Mouse (Mus musculus) G1E-ER4 (cell line): ENCODE results near the gene Art4. TPM values are rescaled to one million over a fixed set of nuclear protein-coding genes. Genes with fewer than 3 reads are reported as not detected.

Experiments used
- GATA1 ChIP-seq: IDR thresholded peaks from one replicate; pipeline ENCODE4 v1.8.0; 2012; ENCODE audit warnings: low read length, inconsistent platforms
- polyA plus RNA-seq: library from polyadenylated mRNA; stranded (reverse); fragments of >175 nt; gene quantifications from 2 replicates; pipeline ENCODE4 v1.2.3, GENCODE M21; 2012

Art4 gene
- polyA plus RNA-seq, 1 experiment, result 1.4 TPM

DNA sequence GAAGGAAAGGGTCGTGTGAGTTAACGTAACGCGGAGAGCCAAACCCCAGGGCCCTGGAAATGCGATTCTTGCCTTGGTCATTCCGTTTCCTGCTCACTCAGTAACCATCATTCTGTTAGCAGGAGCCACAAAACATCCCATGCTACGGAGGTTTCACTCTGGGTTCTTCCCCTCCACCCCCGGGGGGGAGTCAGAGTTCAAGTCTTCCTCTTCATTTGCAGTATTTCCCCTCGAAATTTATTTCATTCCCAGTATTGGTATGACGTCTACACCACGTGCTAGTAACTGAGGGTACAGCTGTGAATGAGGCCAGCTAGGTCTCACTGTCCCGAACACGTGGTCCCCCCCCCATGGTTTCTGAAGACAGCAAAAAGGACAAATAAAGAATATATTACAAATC, 47.9 kb downstream of the Art4 start:
- TF ChIP-seq GATA1, result no peak

DNA sequence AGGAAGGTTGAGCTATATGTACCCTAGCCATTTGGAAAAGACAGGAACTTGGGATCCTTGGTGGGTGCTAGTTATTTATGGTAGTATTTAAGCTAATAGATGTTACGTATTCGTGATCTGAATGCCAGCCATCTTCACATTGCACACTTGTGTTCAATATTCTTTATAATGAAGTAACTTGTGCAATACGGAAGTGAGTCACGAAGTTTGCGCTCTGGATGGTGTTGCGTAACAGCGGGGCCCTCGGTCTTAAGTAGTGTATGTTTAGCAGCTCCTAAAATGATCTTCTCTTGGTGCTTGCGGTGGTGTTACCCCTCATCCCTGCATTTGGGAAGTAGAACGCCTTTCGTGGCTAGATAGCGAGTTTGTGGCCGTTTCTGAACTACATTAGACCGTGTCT, 48.5 kb downstream of the Art4 start:
- TF ChIP-seq GATA1, result no peak

DNA sequence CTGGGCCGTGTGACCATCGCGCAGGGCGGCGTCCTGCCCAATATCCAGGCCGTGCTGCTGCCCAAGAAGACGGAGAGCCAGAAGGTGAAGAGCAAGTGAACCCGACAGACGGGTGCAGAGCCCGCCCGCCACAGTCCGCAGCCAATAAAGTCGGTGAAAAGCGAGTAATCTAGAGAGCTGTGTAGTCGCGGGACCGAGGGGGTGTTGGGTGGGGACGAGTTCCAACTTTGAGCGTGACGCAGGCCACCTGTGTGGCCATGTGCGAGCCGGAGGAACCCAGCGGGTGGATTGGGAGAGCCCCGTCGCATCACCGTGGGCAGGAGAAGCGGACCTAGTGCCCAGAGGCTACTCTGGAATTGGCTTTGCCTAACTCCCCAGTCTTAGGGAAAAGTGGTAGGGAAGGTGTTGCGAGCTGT, 48.9 kb downstream of the Art4 start:
- TF ChIP-seq GATA1, result no peak

DNA sequence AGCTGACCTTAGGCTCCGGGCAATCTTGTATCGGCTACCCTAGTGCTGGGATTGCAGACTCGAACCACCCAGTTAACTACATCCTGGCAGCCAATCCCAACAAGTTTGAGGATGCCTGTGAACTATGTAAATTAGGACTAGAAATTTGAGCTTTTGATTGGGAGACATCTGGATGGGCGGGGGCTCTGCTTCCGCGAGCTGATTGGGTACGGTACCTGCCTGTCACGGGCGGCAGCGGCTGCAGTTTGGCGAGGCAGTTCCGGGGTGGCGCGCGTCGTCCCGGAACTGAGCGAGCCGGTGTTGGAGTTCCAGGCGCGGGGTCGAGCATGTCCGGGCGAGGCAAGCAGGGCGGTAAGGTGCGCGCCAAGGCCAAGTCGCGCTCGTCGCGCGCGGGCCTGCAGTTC, 49.5 kb downstream of the Art4 start, which contains the start of gene H2afj:
Gene H2afj (plus strand): TSS at position 231 of the 404 bp plus-strand sequence.
- no peak for TF ChIP-seq GATA1

DNA sequence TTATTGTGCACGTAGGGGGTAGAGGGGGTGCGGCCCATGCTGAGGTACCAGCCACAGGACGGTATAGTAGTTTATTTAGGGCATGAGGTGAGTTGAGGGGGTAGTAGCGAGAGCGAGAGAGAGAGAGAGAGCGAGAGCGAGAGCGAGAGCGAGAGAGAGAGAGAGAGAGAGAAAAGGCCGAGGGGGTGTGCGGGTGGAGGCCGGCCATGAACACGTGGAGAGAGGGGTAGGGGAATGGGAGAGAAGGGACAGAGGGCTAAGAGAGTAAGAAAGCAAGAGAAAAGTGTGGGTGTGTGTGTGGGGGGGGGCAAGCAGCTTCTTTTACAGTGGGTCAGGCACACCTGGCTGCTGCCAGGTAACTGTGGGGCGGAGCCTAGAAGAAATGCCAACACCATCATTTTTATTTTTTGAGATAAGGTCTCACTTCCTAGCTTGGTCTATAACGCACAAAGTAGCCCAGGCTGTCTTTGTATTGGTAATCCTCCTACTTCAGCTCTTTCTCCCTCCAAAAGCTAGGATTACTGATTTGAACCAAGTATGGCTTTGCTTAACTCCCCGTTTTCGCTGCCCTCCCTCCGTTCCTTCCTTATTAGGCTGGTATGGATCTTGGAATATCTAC, 50.0 kb downstream of the Art4 start:
- TF ChIP-seq GATA1, result no peak

DNA sequence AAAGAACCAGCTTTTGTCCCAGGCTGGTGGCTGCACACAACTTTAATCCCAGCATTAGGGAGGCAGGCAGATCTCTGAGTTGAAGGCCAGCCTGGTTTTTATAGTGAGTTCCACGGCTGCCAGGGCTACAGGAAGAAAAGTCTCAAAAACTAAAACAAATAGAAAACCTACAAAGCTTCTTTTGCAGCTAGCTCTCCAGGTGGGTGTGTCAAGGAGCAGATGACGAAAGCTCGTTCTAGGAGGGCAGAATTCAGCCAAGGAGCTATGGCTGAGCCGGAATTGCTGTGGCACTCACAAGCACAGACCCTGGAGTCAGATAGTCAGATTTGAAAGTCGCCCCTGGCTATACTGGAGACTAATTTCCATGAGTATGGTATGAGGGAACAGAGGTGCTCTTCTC, 50.7 kb downstream of the Art4 start:
- no peak for TF ChIP-seq GATA1

DNA sequence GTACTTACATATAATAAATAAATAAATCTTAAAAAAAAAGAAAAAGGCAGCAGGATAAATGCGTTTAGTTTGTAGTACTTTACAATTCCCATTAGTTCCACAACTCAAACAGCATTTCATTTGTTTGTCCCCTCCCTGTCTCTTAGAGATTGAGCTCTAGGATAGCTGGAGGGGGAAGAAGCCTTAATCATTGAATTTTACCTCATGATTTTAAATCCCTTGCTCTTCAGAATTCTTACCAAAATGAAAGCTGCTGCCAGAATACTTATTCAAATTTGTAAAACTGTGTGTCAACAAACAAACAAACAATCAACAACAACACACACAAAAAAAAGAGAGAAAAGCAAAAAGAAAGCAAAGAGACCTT, 52.1 kb downstream of the Art4 start:
- TF ChIP-seq GATA1, result no peak

DNA sequence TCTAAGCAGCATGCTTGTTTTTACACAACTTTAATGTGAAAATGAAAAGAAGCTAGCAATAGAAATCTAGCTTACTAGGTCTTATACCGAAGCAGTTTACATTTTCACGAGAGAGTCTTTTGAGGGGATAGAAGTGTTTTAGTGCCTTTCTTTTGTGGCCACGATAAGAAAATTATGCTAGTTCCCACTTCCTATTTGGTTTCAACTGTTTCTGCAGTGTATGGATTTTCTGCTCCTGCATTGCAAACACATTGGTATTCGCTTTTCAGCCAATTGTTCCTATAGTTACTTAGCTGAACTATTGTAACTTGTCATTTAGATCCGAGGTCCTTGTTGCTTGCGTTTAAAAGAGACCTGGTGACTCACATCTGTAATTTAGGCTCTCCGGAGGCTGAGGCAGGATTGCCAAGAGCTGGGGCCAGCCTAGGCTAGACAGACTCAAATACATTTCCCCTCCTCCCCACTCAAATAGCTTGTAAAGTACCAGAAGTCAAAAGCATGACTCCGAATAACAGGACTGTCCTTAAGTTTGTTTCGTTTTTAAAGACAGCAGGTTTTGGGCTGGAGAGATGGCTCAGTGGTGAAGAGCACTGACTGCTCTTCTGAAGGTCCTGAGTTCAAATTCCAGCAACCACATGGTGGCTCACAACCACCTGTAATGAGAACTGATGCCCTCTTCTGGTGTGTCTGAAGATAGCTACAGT, 52.7 kb downstream of the Art4 start:
- no peak for TF ChIP-seq GATA1

DNA sequence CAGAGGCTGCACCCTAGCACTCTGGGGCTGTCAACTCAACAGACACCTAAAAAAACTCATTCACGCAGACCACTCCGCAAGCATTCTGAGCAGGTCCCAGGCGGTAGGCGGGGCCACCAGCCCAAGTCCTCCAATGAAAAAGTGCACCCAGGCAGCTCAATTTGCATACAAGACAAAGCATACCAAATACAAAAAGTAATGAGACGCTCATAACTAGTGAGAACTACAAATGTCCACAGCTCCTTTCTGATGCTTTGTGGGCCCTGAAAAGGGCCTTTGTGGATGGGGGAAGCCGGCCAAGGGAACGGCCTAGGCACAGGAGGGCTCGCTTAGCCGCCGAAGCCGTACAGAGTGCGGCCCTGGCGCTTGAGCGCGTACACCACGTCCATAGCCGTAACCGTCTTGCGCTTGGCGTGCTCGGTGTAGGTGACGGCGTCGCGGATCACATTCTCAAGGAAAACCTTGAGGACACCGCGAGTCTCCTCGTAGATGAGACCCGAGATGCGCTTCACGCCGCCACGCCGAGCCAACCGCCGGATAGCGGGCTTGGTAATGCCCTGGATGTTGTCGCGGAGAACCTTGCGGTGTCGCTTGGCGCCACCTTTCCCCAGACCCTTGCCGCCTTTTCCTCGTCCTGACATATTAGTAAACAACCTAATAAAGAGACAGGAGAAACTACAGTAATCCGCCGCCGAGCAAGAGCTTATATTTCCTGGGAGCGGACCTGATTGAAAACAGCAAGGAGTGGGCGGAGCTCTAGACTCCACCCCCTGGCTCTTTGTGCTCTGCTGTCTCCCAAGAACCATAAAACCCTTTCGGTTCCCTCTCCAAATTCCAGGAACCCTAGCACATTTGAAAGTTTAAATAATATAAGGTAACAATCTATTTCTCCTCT, 53.5 kb downstream of the Art4 start, which contains the start of gene Hist4h4:
Gene Hist4h4 (minus strand): TSS at position 677 of the 895 bp plus-strand sequence.
- no peak for TF ChIP-seq GATA1

DNA sequence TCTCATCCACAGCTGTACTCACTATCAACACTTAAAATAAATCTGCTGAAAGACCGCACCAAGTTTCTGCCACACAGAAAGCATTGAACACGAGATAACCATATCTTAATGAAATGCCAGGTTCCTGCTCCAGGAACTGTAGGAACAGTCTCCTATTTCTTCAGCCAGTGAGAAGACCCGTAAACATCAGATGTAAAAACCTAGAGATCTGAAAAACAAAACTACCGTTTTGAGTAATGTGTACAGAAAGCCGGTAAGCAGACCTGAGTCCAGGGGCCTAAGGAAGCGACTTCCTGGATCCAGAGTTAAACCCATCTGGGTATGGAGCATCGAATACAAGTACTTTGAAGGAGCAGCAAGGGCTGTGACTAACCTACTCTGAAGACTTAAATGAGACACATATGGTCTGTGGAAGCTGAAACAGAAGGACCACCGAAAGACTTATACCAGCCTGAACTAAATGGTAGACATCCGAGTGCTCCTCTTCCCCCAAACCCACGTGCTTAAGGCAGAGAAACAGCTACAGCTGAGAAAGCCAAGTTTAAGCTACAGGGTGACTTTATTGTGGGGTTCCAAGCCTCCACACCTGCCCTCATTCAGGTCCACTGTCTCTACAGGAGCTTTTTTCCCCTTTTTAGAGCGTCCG, 54.3 kb downstream of the Art4 start:
- TF ChIP-seq GATA1, result no peak

DNA sequence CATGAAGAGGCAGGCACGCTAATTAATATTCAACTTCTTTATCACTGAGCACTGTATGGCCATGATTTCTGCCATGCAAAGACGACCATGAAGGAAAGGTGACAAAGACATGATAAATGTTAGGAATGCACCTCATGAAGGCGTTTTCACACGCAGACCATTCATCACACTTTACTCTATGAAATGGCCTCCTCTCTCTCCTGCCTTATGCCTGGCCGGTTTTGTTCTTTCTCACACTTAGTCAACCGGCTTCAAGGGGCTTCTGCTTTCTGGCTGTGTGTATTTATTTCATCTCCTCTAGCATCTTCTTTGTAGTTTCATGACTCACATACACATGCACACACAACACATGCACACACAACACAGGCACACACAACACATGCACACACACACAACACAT, 56.3 kb downstream of the Art4 start:
- TF ChIP-seq GATA1, result no peak

DNA sequence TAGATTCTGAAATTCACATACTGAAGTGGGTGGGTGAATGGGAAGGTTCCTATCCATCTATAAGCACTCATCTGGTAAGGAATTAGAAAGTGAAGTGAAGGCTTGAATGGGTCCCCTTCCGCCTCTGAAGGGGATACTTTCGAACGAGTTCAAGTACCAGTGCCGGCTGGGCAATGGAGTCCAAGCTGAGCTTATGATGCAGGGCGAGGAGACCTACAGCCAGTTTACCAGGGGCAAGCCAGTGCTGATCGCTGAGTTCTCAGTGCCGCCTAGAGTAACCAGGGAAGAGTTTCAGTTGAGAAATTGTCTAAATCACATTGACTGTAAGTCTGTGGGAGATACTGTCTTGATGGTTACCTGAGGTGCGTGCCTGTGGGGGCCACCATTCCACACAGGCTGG, 56.8 kb downstream of the Art4 start:
- TF ChIP-seq GATA1, result no peak

Other genes starting within 250 kb of the Art4 start
- not detected in 2 replicates for gene Plbd1, start 195.8 kb downstream of the Art4 start, polyA plus RNA-seq
- gene Gucy2c, start 76.0 kb downstream of the Art4 start, polyA plus RNA-seq, result not detected in 2 replicates
- gene Hist4h4, start 53.3 kb downstream of the Art4 start, polyA plus RNA-seq, result 1.3 and 1.4 TPM in 2 replicates
- 320 and 434 TPM in 2 replicates for gene H2afj, start 49.5 kb downstream of the Art4 start, polyA plus RNA-seq
- 0.95 and 2.0 TPM in 2 replicates for gene BC049715, start 30.1 kb downstream of the Art4 start, polyA plus RNA-seq
- 311 and 372 TPM in 2 replicates for gene Wbp11, start 29.5 kb downstream of the Art4 start, polyA plus RNA-seq
- gene Smco3, start 22.3 kb downstream of the Art4 start, polyA plus RNA-seq, result not detected in 2 replicates
- gene Mgp, start 18.1 kb upstream of the Art4 start, polyA plus RNA-seq, result not detected in 2 replicates
- not detected in 2 replicates for gene Erp27, start 64.4 kb upstream of the Art4 start, polyA plus RNA-seq
- 0.46 and 2.1 TPM in 2 replicates for gene Pde6h, start 66.1 kb upstream of the Art4 start, polyA plus RNA-seq
- 63.9 and 64.1 TPM in 2 replicates for gene Arhgdib, start 84.2 kb upstream of the Art4 start, polyA plus RNA-seq